Mouse (Mus musculus) adrenal gland, adult 18-20 months (tissue): ENCODE data around the gene Lgals3bp. TPM values are rescaled to one million over a fixed set of nuclear protein-coding genes. Genes with fewer than 3 reads are reported as not detected.

Source experiments
- DNase-seq, 2 experiments: peaks; one replicate each; pipeline ENCODE4 v3.0.0; 2021 to 2022; ENCODE audit warnings: low spot score in 2 of 2
- total RNA-seq, 2 experiments: library from RNA; stranded (reverse); gene quantifications; 1 replicate in 1 of 2; 2 replicates in 1 of 2; pipeline ENCODE4 v1.2.3; 2021

Gene Lgals3bp
- total RNA-seq, 2 experiments from 2014 or later: 92.6 to 128 TPM

GRCm38 (mm10) chr11:118403951-118404899 is 2.3 kb upstream of the Lgals3bp start:
- DNase-seq: peak in 1 of 2 experiments; percentile 18

GRCm38 (mm10) chr11:118403183-118403582 is 1.3 kb upstream of the Lgals3bp start:
- DNase-seq: no peak

GRCm38 (mm10) chr11:118401195-118401594 is 697 bp downstream of the Lgals3bp start:
- DNase-seq: peak in 1 of 2 experiments; percentile 22

GRCm38 (mm10) chr11:118400566-118400936 is 1.3 kb downstream of the Lgals3bp start:
- DNase-seq: peak in 1 of 2 experiments; percentile 21

- DNase-seq: no peak
Observed at GRCm38 (mm10) chr11:118399891-118400565, 1.9 kb downstream of the Lgals3bp start.

GRCm38 (mm10) chr11:118397806-118398530 is 3.9 kb downstream of the Lgals3bp start:
- DNase-seq: no peak

GRCm38 (mm10) chr11:118394538-118394937 is 7.4 kb downstream of the Lgals3bp start:
- no peak for DNase-seq

GRCm38 (mm10) chr11:118393991-118394390 is 7.9 kb downstream of the Lgals3bp start:
- DNase-seq: no peak

- peak in 1 of 2 experiments; percentile 13 for DNase-seq
Observed at GRCm38 (mm10) chr11:118387816-118388215, 14.1 kb downstream of the Lgals3bp start.

GRCm38 (mm10) chr11:118379251-118380009 is 22.5 kb downstream of the Lgals3bp start:
- DNase-seq: peak; percentile 83 to 88

- DNase-seq: peak in 1 of 2 experiments; percentile 17
Observed at GRCm38 (mm10) chr11:118378656-118379055, 23.2 kb downstream of the Lgals3bp start.

GRCm38 (mm10) chr11:118376323-118376722 is 25.6 kb downstream of the Lgals3bp start:
- DNase-seq: peak in 1 of 2 experiments; percentile 12

GRCm38 (mm10) chr11:118375881-118376280 is 26.0 kb downstream of the Lgals3bp start:
- peak in 1 of 2 experiments; percentile 17 for DNase-seq

GRCm38 (mm10) chr11:118375461-118375860 is 26.4 kb downstream of the Lgals3bp start:
- peak in 1 of 2 experiments; percentile 11 for DNase-seq

- no peak for DNase-seq
Observed at GRCm38 (mm10) chr11:118375006-118375405, 26.9 kb downstream of the Lgals3bp start.

- DNase-seq: no peak
Observed at GRCm38 (mm10) chr11:118374506-118374905, 27.4 kb downstream of the Lgals3bp start.

- peak in 1 of 2 experiments; percentile 3 for DNase-seq
Observed at GRCm38 (mm10) chr11:118372641-118373040, 29.3 kb downstream of the Lgals3bp start.

GRCm38 (mm10) chr11:118371876-118372275 is 30.0 kb downstream of the Lgals3bp start:
- DNase-seq: peak in 1 of 2 experiments; percentile 14

GRCm38 (mm10) chr11:118369657-118370056 is 32.2 kb downstream of the Lgals3bp start:
- DNase-seq: peak in 1 of 2 experiments; percentile 15

- peak in 1 of 2 experiments; percentile 18 for DNase-seq
Observed at GRCm38 (mm10) chr11:118369251-118369650, 32.6 kb downstream of the Lgals3bp start.
